Mouse (Mus musculus): ENCODE measurements at regions not wholly inside any gene's neighbourhood (a gene's known extent, or its start where the extent isn't known, plus 50 kb on each side); places are given as distances from the start of the nearest gene placed in this dataset.

DNA sequence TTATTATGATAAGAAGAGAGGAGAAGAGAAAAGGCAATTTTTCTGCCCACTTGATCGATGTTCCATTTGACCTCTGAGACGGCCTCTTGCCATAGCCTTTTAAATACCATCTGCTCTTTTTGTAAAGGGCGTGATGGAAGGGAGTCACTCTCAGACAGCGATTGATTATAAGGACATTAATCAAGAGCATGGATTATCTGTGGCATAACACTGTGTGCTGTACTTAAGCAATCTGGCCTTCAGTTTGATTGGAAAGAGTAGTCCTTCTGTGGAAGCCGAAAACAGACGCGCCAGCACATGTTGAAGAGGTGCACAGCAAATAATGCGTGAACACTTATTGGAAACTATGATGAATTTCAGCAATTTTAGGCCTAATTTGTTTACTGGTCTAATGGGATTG is 685.4 kb upstream of the Robo1 start:
- ATAC-seq (ENCODE audit: low TSS enrichment), result no peak

- no peak for ATAC-seq (ENCODE audit: low TSS enrichment)
Measured at GRCm38 (mm10) chr16:71640361-71640760, 667.7 kb upstream of the Robo1 start.

- ATAC-seq (ENCODE audit: low TSS enrichment), result no peak
Measured at GRCm38 (mm10) chr16:71643223-71643622, 664.9 kb upstream of the Robo1 start.

DNA sequence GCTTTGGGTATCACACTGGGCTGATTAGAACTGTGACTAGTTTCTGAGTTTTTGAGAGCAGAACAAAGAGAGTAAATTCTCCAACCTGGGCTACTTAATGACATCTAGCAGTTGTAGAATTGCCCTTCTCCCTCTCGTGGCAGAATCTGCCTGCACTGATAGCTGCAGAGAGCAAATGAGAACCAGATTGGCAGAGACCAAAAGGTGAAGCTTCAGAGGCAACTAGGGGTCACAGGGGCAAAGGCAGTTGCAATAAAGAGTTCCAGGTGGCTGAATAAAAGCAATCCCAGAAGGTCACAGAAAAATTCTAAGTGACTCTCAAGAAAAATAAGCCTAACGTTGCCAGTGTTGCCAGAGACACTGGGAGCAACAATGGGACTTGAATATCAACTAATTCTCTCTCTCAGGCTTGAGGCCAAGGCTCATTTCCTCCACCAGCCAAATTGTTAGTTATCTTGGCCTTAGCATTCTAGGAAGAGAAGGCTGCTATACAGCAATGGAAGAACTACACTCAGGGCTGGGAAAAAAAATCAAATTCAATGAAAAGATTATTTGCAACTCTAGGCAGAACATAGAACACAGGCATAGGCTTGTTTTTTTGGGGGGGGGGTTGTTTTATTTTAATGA is 629.9 kb upstream of the Robo1 start:
- ATAC-seq (ENCODE audit: low TSS enrichment), result no peak

- ATAC-seq (ENCODE audit: low TSS enrichment), result no peak
Measured at GRCm38 (mm10) chr16:71693464-71693863, 614.6 kb upstream of the Robo1 start.

DNA sequence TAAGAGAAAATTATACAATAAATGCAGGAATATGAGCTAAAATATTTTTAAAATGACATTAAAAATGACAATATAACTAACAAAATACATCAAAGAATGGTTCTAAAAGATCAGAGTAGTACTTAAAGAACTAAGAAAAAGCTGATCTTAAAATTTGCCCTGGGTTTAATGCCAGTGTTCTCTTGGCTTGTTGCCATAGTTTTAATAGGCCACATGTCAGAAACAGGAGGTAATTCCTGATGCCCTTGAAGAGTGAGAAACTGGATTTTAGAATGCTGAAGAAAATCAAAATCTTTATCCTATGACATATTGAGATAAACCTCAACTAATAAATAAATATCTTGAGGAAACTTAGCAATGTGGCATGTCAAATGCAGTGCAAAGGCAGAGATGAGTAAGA is 602.3 kb upstream of the Robo1 start:
- no peak for ATAC-seq (ENCODE audit: low TSS enrichment)

GRCm38 (mm10) chr16:71709684-71710083 is 598.4 kb upstream of the Robo1 start:
- no peak for ATAC-seq (ENCODE audit: low TSS enrichment)

DNA sequence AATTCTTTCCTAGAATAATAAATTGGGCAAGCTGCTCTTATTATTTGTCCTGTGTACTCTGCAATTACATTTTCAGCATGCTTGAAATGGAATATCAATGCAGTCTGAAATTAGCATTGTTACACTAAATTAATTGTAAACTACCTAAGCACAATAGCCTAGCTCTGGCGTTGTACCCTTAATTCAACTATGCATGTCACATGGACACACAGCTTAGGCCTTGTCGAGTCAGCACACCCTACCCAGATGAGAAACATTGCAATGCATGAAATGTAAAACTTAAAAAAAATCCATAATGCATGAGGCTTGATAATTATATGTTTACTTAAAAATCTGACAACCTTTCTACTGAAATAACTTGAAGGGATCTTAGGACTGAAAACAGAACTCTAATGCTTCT is 596.2 kb upstream of the Robo1 start:
- ATAC-seq (ENCODE audit: low TSS enrichment), result no peak

- no peak for ATAC-seq (ENCODE audit: low TSS enrichment)
Measured at GRCm38 (mm10) chr16:71717207-71717606, 590.9 kb upstream of the Robo1 start.

GRCm38 (mm10) chr16:71724898-71725297 is 583.2 kb upstream of the Robo1 start:
- ATAC-seq (ENCODE audit: low TSS enrichment), result no peak

DNA sequence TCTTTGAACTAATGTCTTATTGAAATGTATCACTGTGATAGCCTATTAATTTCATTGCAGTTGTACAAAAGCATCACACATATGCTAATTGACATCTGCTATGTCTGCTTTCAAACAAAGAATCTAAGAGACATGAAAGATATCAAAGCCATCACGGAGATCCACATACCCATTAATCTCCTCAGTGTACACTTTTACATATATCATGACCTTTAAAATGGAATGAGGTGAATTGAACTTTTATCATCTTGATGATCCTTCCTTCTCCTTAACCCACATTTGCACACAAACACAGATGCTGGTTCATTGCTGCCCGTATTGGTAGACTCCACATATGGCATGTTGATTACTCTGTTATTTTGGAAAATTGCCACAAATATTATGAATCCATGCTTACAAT is 570.2 kb upstream of the Robo1 start:
- ATAC-seq (ENCODE audit: low TSS enrichment), result no peak

DNA sequence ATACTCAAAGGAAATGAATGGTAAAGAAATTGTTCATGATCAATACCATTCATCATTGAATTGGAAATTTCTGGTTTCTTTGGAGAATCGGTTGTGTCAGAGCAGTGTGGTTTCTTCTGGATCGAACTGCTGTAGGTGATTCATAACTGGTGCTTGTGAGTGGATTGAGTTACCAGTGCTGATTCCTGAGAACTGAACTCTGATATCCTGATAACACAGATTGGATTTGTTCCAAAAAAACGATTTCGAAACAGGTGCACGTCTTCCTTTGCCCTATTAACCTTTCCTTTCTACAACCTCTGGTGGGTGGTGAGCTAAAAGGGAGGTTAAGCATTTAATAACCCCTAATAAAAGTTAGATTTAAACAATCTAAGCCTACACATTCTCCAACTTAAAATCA is 569.0 kb upstream of the Robo1 start:
- no peak for ATAC-seq (ENCODE audit: low TSS enrichment)

GRCm38 (mm10) chr16:71780945-71781344 is 527.2 kb upstream of the Robo1 start:
- ATAC-seq (ENCODE audit: low TSS enrichment), result no peak

DNA sequence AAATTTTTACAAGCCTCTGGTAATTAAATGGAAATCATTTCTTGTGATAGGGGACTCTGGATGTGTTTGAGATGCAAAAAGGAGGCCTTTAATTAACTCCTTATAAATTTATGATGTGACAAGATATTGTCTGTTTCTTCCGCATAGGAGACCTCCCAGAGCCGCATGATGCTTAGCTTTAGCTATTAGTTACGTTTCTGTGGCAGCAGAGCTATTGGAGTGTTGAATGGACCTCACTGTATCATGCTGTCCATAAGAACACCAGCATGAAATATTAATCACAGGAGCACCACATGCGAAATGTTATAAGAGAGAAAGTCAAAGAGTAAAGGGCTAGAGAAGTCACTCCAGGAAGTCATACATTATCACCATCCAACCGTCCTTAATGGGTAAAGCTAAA is 495.3 kb upstream of the Robo1 start:
- ATAC-seq (ENCODE audit: low TSS enrichment), result no peak

- no peak for ATAC-seq (ENCODE audit: low TSS enrichment)
Measured at GRCm38 (mm10) chr16:71835325-71835724, 472.8 kb upstream of the Robo1 start.

DNA sequence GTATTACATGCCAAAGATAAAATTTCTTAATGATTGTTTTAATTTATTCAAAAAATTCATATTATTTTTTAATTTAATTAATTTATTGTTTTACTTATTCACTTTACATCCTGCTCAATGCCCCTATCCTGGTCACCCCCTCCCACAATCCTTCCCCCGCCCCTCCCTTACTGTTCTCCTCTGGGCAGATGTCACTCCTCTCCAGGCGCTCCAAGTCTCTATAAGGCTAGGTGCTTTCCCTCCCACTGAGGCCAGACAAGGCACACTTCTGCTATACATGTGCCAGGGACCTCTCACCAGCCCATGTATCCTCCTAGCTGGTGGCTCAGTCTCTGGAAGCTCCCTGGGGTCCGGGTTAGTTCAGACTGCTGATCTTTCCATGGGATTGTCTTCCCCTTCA is 458.0 kb upstream of the Robo1 start:
- no peak for ATAC-seq (ENCODE audit: low TSS enrichment)

DNA sequence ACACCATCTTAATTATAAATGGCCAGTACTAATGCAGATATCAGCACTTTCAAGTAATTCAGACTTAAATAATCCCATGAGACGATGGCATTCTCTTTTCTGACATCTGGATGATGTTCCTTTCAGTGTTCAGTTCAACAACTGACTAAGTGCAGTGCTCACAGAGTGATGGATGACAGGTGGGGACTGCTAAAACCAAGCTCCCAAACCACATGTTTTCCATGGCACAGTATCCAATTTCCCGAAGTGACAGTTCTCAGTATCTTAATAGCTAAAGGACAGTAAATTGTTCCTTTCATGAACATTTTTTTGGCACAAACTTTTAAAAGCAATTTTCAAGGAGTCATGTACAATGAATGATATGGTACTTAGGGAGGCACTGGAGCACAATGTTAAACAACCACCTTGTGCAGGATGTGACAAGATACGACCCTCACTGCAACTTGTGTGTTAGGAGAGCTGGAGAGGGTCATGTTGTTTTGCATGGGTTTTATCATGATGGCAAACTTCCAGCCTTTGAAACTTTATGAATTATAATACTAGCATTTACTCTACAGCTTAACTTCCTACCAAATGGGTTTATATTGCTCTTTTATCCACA is 456.4 kb upstream of the Robo1 start:
- no peak for ATAC-seq (ENCODE audit: low TSS enrichment)

- no peak for ATAC-seq (ENCODE audit: low TSS enrichment)
Measured at GRCm38 (mm10) chr16:71857877-71858276, 450.2 kb upstream of the Robo1 start.

- no peak for ATAC-seq (ENCODE audit: low TSS enrichment)
Measured at GRCm38 (mm10) chr16:71860205-71860604, 447.9 kb upstream of the Robo1 start.

GRCm38 (mm10) chr16:71885701-71886100 is 422.4 kb upstream of the Robo1 start:
- ATAC-seq (ENCODE audit: low TSS enrichment), result no peak

GRCm38 (mm10) chr16:71889679-71890078 is 418.4 kb upstream of the Robo1 start:
- ATAC-seq (ENCODE audit: low TSS enrichment), result peak; percentile 90

- ATAC-seq (ENCODE audit: low TSS enrichment), result no peak
Measured at GRCm38 (mm10) chr16:71923111-71923510, 385.0 kb upstream of the Robo1 start.

GRCm38 (mm10) chr16:71944165-71944564 is 363.9 kb upstream of the Robo1 start:
- no peak for ATAC-seq (ENCODE audit: low TSS enrichment)

- ATAC-seq (ENCODE audit: low TSS enrichment), result no peak
Measured at GRCm38 (mm10) chr16:71944846-71945245, 363.3 kb upstream of the Robo1 start.
